Mouse (Mus musculus) liver, postnatal 0 days (tissue): ENCODE measurements at regions not wholly inside any gene's neighbourhood (a gene's known extent, or its start where the extent isn't known, plus 50 kb on each side); places are given as distances from the start of the nearest gene placed in this dataset.

Experiments
- ATAC-seq: fragments of 200-750 bp; cut with Nextera tagmentation; 2 replicates; pipeline ENCODE4 v1.8.0; 2017; ENCODE audit warnings: mild to moderate bottlenecking, moderate library complexity
- DNase-seq: peaks from one replicate; pipeline ENCODE4 v3.0.0-alpha.2; 2016
- H3K27ac ChIP-seq: fragments of 300-500 bp; sonication (generic); 2 replicates; pipeline ENCODE4 v1.5.1; 2014; ENCODE audit warnings: antibody characterized with exemption, moderate library complexity, mild to moderate bottlenecking, low read depth
- H3K27me3 ChIP-seq: fragments of 300-500 bp; sonication (generic); 2 replicates; pipeline ENCODE4 v1.6.1; 2014; ENCODE audit warnings: low read length, control low read depth, mixed read lengths; ENCODE audit not compliant: insufficient read depth
- H3K36me3 ChIP-seq: fragments of 300-500 bp; sonication (generic); replicated peaks from 2 replicates; pipeline ENCODE4 v1.6.1; 2014; ENCODE audit warnings: mild to moderate bottlenecking, control low read depth, low read length, moderate library complexity, mixed read lengths; ENCODE audit not compliant: insufficient read depth
- H3K4me1 ChIP-seq: fragments of 300-500 bp; sonication (generic); 2 replicates; pipeline ENCODE4 v1.6.1; 2014; ENCODE audit warnings: antibody characterized with exemption, mild to moderate bottlenecking, control low read depth; ENCODE audit not compliant: insufficient read depth
- H3K4me2 ChIP-seq: fragments of 300-500 bp; sonication (generic); 2 replicates; pipeline ENCODE4 v1.6.1; 2014; ENCODE audit warnings: low read depth, mild to moderate bottlenecking, low read length, moderate library complexity, mixed read lengths
- H3K4me3 ChIP-seq: fragments of 300-500 bp; sonication (generic); 2 replicates; pipeline ENCODE4 v1.5.1; 2014; ENCODE audit warnings: low read depth, low read length
- H3K9ac ChIP-seq: fragments of 300-500 bp; sonication (generic); replicated peaks from 2 replicates; pipeline ENCODE4 v1.6.1; 2014; ENCODE audit warnings: mild to moderate bottlenecking, moderate library complexity
- H3K9me3 ChIP-seq: fragments of 300-500 bp; sonication (generic); 2 replicates; pipeline ENCODE4 v1.6.1; 2016; ENCODE audit warnings: mild to moderate bottlenecking, control low read depth, low read length, mixed read lengths
- CTCF ChIP-seq: sonication (generic); IDR thresholded peaks from 2 replicates; pipeline ENCODE4 v1.5.1; 2016; ENCODE audit warnings: antibody characterized with exemption, low read depth
- EP300 ChIP-seq: IDR thresholded peaks from 2 replicates; pipeline ENCODE4 v1.6.1; 2016; ENCODE audit warnings: antibody characterized with exemption, low read depth, mild to moderate bottlenecking
- WGBS: fragments of 180-500 bp; shearing (Covaris S2); extraction: QIAGEN DNeasy Blood & Tissue Kit; methylation state at CpG from one replicate; pipeline ENCODE4 v1.1.7; 2014; ENCODE audit not compliant: insufficient replicate concordance; 5-methylcytosine and 5-hydroxymethylcytosine counted together

DNA sequence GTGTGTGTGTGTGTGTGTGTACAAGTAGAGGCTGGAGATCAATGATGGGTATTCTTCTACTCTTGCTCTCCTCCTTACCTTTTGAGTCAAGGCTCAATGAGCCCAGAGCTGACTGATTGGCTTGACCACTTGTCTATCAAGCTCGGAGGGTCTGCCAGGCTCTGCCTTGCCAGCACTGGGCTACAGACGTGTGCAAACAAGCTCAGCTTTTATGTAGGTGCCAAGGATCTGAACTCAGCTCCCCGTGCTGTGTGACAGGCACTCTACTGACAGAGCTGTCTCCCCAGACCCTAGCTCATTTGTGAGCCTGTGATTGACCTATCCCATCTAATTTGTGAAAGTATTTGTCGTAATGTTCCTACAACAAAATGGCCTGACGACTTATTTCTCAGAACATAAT, 54.2 kb upstream of the Cdc42bpa start:
- Histone ChIP-seq H3K4me2 (no peak overlapping the region), H3K27me3 (no peaks in the 10 kb centered on the region), H3K36me3 (no peaks in the 10 kb centered on the region), H3K4me1 (no peaks in the 10 kb centered on the region), H3K9ac (no peak overlapping the region), H3K9me3 (no peaks in the 10 kb centered on the region), H3K27ac (no peak overlapping the region), H3K4me3 (no peak overlapping the region)
- ATAC-seq: no peak
- TF ChIP-seq EP300 (no peak), CTCF (no peak)
- no peak for DNase-seq
- WGBS: 86% methylated on average over 5 of the region's 5 CpGs

DNA sequence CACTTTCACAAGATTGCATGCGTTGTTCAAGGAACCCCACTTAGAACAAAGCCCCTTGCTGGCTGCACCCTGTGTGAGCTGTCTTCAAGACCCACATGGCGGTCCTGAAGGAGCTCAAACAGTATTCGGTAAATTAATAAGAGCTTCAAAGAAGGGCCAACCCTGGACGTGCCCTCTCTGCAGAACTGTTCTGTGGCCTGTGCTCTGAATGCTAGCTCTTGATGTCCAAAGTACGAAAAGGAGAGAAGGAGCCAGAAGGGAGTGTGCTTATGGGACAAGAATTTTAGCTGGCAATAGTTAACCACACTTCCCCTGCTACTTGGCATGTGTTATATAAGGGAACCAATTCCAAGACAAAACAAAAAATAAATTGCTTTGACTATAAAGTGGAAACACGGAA, 67.6 kb upstream of the Cdc42bpa start:
- Histone ChIP-seq H3K36me3 (no peaks in the 10 kb centered on the region), H3K9ac (no peak overlapping the region), H3K27me3 (no peaks in the 10 kb centered on the region), H3K4me2 (no peak overlapping the region), H3K4me3 (no peak overlapping the region), H3K9me3 (no peaks in the 10 kb centered on the region), H3K27ac (no peak overlapping the region), H3K4me1 (no peaks in the 10 kb centered on the region)
- WGBS: 82% methylated on average over 6 of the region's 6 CpGs
- ATAC-seq: no peak
- TF ChIP-seq EP300 (no peak), CTCF (no peak)
- DNase-seq: no peak

DNA sequence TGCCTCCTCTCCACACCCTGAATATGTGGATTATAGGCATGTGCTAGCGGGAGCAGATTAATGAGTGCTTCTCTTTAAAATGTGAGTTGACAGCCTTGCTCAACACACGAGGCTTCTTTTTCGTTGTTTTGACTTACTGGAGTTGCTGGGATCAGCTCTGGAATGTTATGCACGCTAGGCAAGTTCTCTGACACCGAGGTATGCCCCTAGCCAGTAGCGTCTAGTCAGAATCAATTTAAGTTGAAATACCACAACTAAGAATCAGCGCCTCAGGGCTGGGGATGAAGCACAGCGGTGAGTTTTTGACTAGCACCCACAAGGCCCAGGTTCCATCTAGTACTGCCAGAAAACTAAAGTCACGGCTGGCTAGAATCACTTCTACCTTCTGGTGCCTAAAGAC, 72.4 kb upstream of the Cdc42bpa start:
- Histone ChIP-seq H3K36me3 (no peaks in the 10 kb centered on the region), H3K9me3 (no peaks in the 10 kb centered on the region), H3K27me3 (no peaks in the 10 kb centered on the region), H3K4me3 (no peak overlapping the region), H3K4me2 (no peak overlapping the region), H3K9ac (no peak overlapping the region), H3K27ac (no peak overlapping the region), H3K4me1 (no peaks in the 10 kb centered on the region)
- no peak for TF ChIP-seq CTCF
- DNase-seq: no peak
- WGBS: 72% methylated on average over 9 of the region's 9 CpGs
- no peak for ATAC-seq

DNA sequence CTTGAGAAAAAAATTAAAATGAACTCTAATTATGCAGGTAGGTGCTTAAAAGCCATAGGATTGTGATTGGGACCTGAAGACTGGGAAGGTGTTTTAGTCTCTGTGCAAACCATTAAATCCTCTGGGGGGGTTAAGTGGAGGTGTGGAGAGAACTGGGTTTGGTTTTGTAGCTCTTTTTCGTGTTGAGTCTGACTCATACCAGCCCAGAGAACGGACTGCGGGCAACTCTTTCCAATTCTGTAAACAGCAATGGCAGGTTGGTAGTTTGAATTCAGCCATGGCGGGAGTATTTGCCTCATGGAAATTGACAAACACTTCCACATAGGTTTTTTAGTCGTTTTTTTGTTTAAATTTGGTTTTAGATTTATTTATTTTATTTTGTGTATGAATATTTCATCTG, 77.7 kb upstream of the Ahctf1 start:
- no peak for TF ChIP-seq CTCF
- Histone ChIP-seq H3K27ac (no peak overlapping the region), H3K9ac (no peak overlapping the region), H3K36me3 (no peaks in the 10 kb centered on the region), H3K4me2 (no peak overlapping the region), H3K4me1 (no peaks in the 10 kb centered on the region), H3K4me3 (no peak overlapping the region), H3K27me3 (no peaks in the 10 kb centered on the region), H3K9me3 (no peaks in the 10 kb centered on the region)
- 66% methylated on average over 5 of the region's 5 CpGs for WGBS
- no peak for ATAC-seq
- no peak for DNase-seq

DNA sequence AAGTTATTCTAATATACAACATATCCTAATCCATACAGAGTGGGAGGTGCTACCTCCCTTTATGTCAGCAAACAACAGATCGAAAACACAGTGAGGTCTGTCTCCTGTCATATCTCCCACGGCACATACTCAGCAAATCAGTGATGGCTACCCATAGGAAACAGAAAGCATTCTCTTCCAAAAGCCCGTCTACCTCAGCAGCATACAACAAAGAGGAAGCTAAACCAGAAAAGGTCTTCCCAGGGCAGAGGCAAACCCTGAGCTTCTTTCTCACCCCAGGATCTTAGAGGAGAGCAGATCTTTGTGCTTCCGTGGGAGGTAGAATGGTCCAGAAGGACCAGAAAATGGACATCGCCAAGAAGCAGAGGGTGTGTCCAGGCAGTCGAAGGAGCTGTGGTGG, 74.4 kb upstream of the Ahctf1 start:
- H3K9me3 ChIP-seq: no peaks in the 10 kb centered on the region
- H3K4me1 ChIP-seq: no peaks in the 10 kb centered on the region
- no peak for TF ChIP-seq EP300
- TF ChIP-seq CTCF: no peak
- ATAC-seq (no peak), DNase-seq (no peak)
- H3K4me2 ChIP-seq: no peak overlapping the region; the same call in 1 of the 2 replicates
- no peak overlapping the region for H3K9ac ChIP-seq
- H3K27me3 ChIP-seq: no peaks in the 10 kb centered on the region
- H3K36me3 ChIP-seq: no peaks in the 10 kb centered on the region
- 48% methylated on average over 6 of the region's 6 CpGs for WGBS
- H3K4me3 ChIP-seq: no peak overlapping the region
- no peak overlapping the region for H3K27ac ChIP-seq

DNA sequence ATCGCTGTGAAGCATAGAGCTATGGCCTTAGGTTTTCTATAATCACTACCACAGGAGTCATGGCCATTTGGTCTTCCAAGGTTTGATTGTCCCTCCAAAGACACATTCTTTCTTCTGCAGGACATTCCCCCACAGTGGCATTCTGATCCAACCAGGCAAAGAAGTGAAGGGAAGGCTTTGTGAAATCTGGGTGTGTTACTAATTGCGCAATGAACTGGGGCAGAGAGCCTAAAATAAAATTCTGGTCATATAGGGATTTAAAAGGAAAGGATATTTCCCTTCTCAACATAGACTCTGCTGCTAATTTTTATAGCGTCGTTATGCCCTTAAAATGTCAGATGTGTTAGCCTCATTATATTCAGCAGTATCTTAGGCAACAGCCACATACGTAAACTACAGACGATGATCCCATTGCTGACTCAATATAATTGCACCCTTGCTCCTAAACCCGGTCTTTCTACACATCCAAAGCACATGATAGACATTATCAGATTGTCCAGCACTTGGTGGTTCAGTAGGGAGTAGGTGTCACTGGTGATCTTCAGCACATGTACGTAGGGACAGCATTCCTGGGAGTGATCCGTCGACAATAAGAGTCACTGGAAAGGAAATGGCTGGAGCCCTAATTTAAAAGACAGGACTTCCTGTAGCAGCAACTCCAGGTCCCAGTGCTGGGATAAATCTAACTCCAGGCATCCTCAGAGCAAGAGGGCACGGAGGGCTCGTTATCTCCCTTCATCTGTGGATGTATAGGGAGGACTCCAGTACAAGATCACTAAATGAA, 70.5 kb upstream of the Ahctf1 start:
- WGBS: 67% methylated on average over 12 of the region's 12 CpGs
- Histone ChIP-seq H3K27me3 (no peaks in the 10 kb centered on the region), H3K9ac (no peak overlapping the region), H3K27ac (no peak overlapping the region), H3K9me3 (no peaks in the 10 kb centered on the region), H3K4me1 (no peaks in the 10 kb centered on the region), H3K4me3 (no peak overlapping the region), H3K4me2 (no peak overlapping the region), H3K36me3 (no peaks in the 10 kb centered on the region)
- ATAC-seq (no peak), DNase-seq (no peak)
- TF ChIP-seq CTCF: no peak
- no peak for TF ChIP-seq EP300

DNA sequence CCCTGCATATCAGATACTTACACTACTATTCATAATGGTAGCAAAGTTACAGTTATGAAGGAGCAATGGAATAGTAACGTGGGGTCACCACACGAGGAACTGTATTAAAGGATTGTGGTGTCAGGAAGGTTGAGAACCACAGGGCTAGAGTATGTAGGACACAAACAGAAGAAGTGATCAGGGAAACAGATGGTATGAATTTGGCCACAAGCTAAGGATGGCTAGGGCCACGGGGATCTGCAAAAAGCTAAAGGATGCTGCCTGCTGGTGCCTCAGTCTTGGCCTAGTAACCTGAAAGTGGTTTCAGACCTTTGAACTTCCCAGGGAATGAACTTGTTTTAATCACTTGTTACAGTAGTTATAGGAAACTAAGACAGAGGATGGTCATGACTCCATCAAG, 68.5 kb upstream of the Ahctf1 start:
- Histone ChIP-seq H3K36me3 (no peaks in the 10 kb centered on the region), H3K4me3 (no peak overlapping the region), H3K9me3 (no peaks in the 10 kb centered on the region), H3K4me2 (no peak overlapping the region), H3K4me1 (no peaks in the 10 kb centered on the region), H3K27ac (no peak overlapping the region), H3K27me3 (no peaks in the 10 kb centered on the region), H3K9ac (no peak overlapping the region)
- WGBS: 72% methylated on average over 3 of the region's 3 CpGs
- ATAC-seq (no peak), DNase-seq (no peak)
- TF ChIP-seq CTCF (no peak), EP300 (no peak)
